Mouse (Mus musculus): Measurements from ENCODE around the gene D430042O09Rik.
"Not testable (repeated sequence)": the region's sequence is repeated elsewhere in the genome, so short reads cannot be mapped to it uniquely, and the experiment has no call there.

D430042O09Rik gene

DNA sequence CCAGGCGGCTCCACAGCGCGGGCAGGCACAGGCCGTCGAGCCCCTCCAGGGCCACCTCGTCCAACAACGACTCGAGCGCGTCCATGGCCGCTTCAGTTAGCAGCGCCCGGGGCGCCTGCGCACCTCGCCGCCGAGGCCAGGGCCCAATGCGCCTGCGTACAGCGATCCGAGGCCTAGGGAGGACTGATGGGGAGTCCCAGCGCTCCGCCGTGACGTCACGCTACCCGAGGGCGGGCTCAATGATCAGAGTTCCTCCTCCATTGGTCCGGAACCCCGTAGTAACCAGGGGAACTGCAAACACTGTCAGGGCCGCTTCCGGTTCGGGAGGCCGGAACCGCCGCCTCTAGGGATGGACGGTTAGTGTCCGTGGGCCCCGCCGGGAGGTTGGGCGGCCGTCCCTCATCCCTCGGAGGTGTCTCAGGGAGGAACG, at the start of gene D430042O09Rik, which contains the start of gene Gtf3c1:
Gene D430042O09Rik (plus strand): TSS at position 296 of the 430 bp plus-strand sequence.
Gene Gtf3c1 (minus strand): TSS at position 188 of the 430 bp plus-strand sequence.
- in situ Hi-C loops (cut with MboI; ENCODE audit: low pct_unique_long_range_greater_than_20kb in 1 of 2, low sequenced_read_pairs in 2 of 2, unreplicated experiment in 1 of 2) = no loop called here

DNA sequence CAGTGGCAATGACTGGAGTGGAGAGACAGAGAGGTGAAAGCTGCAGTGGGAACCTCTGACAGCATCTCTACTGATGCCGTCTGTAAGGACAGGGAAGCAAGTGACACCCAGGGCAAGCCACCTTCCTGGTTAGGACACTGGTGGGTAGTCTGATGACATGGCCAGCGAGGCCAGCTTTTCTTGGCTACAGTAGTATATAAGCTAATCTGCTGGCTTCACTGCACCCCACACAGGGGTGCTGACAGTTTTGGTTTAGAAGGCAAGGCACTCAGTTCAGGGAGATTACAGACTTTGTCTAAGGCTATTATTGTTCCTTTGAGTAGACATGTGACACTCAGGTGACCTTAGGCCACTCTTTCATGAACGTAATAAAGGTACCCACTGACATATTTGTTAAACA, 44.0 kb upstream of the D430042O09Rik start:
- in situ Hi-C loops (cut with MboI; ENCODE audit: low pct_unique_long_range_greater_than_20kb in 1 of 2, low sequenced_read_pairs in 2 of 2, unreplicated experiment in 1 of 2) = no loop called here

DNA sequence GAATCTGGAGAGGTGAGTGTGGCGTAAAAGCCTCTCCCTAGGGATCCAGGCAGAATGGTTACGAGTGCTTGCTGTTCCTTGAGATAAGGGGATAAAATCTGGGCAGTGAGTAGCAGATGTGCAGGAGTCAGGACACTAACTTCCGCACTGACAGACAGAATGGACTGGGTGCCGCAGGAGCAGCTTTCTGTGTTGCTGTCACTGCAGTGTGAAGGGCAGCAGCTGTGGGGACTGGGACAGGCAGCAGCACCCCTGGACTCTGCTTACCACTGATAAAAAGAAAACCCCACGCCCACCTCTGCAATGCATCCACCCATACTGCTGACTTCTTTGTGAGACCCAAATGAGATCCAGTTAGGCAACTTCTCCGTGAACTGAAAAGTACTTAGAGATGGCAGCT, 36.8 kb upstream of the D430042O09Rik start:
- in situ Hi-C loops (cut with MboI; ENCODE audit: low pct_unique_long_range_greater_than_20kb in 1 of 2, low sequenced_read_pairs in 2 of 2, unreplicated experiment in 1 of 2) = no loop called here

DNA sequence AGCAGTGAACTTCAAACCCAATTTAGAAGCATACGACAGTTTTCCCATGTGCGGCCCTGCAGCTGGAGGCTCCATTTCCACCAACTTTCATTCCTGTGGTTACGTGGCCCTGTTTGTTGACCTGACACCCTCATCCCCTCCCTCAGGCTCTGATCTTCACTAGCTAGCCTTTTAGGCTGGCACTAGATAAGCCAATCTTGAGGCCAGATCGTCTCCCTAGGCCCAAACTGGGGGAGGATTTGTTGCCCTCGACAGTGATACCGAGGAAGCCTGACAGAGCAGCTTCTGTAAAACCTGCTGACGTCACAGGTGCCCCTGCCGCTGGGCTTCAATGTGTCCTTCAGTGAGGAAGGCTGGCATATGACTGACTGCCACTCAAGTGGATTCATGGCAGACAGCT, 36.3 kb upstream of the D430042O09Rik start:
- in situ Hi-C loops (cut with MboI; ENCODE audit: low pct_unique_long_range_greater_than_20kb in 1 of 2, low sequenced_read_pairs in 2 of 2, unreplicated experiment in 1 of 2) = no loop called here

DNA sequence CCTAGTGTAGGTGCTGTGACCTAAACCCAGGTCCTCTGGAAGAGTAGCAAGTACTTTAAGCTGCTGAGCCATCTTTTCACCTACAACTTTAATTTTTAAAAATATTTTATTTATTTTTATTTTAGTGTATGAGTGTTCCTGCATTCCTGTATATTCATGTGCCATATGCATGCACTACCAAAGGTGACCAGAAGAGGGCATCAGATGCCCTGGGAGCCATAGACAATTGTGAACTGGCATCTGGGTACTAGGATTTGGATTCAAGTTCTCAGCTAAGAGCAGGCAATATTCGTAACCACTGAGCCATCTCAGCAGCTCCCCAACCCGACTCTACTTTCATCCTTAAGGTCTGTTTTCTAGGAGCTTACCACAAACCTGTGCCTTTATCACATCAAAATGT, 32.8 kb upstream of the D430042O09Rik start:
- in situ Hi-C loops (cut with MboI; ENCODE audit: low pct_unique_long_range_greater_than_20kb in 1 of 2, low sequenced_read_pairs in 2 of 2, unreplicated experiment in 1 of 2) = no loop called here

DNA sequence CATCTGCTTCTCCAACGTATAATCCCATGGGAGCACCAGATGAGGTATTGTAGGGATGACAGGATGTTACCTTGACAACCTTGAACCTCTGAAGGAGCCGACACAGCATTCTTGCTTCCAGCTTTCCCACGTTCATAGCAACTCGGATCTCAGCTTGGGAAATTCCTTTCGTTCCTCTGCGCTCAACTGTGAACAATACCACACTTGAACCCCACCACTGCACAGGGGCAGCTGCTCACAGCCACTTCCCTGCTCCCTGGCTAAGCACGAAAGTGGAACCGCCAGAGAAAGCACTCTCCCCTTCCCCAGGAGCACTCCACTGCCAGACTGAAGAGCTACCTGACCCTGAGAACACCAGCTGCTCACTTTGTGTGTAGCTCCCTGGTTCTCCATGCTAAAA, 28.9 kb upstream of the D430042O09Rik start:
- in situ Hi-C loops (cut with MboI; ENCODE audit: low pct_unique_long_range_greater_than_20kb in 1 of 2, low sequenced_read_pairs in 2 of 2, unreplicated experiment in 1 of 2) = no loop called here

DNA sequence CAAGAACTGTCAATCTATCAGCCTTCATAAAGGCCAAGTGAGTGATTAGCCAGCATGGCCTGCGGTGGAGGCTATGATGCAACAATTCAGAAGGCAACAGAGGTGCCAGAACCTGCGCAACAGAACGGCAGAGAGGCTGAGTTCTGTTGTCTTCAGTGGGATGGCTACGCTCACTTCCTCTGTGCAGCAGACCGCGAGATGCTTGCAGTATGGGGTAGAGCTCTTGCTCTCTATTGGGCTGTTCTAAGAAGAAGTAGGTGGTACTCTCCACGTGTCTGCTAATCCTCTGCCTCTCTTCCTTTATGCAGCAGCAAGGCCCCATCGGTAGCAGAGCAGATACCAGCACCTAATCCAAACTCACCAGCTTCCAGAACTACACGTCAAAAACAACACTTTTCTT, 27.8 kb upstream of the D430042O09Rik start:
- in situ Hi-C loops (cut with MboI; ENCODE audit: low pct_unique_long_range_greater_than_20kb in 1 of 2, low sequenced_read_pairs in 2 of 2, unreplicated experiment in 1 of 2) = no loop called here

DNA sequence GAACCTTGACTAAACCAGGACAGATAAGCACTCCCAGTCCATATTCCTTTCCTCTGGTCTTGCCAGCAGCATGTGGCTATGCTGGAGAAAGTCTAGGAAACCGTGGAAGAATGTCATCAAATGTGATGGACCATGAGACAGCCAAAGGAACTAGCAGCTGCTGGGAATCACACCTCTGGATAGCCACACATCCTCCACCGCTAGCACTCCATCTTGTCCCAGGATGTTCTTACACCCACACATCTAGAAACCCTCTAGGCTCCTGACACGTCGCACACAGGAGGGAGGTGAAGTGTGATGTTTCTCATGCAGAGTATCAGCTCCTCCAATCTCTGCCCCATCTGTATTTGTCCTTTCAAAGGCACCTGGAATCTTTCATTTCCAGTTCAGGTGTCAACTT, 17.2 kb upstream of the D430042O09Rik start:
- in situ Hi-C loops (cut with MboI; ENCODE audit: low pct_unique_long_range_greater_than_20kb in 1 of 2, low sequenced_read_pairs in 2 of 2, unreplicated experiment in 1 of 2) = no loop called here

DNA sequence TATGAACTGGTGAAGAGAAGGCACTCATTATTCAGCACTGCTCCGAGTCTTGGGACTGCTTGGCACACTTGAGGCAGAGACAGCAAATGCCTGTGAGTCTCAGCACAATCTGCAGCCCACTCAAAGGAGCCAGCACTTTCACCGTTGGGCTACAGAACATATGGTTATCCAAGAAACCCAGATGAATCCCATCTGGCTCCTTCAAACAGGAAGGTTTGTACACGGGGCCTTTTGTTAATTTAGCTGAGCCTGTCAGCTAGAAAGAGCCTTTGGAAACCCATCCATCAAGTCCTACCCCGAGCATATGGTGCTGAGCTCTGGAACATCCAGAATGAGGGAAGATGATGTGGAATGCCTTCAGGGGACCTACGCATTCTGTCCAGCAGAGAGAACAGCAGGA, 13.6 kb upstream of the D430042O09Rik start:
- in situ Hi-C loops (cut with MboI; ENCODE audit: low pct_unique_long_range_greater_than_20kb in 1 of 2, low sequenced_read_pairs in 2 of 2, unreplicated experiment in 1 of 2) = no loop called here

DNA sequence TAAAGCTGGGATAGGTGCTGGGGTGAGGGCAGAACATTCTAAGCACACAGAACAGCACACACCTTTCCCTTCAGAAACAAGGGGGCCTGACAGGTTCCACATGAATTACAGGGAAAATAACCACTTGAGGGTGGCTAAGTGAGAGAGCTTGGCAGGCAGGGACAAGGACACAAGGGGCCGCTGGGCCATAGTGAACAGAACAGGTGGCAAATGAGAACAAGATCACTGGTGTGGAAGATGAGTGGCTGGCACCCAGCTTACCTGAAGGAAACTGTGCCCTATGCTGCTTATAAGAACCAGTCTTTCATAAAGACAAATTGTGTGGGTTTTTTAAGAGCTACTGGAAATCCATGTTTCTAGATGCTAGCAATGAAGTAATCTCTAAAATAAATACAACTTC, 4.9 kb upstream of the D430042O09Rik start:
- in situ Hi-C loops (cut with MboI; ENCODE audit: low pct_unique_long_range_greater_than_20kb in 1 of 2, low sequenced_read_pairs in 2 of 2, unreplicated experiment in 1 of 2) = no loop called here

DNA sequence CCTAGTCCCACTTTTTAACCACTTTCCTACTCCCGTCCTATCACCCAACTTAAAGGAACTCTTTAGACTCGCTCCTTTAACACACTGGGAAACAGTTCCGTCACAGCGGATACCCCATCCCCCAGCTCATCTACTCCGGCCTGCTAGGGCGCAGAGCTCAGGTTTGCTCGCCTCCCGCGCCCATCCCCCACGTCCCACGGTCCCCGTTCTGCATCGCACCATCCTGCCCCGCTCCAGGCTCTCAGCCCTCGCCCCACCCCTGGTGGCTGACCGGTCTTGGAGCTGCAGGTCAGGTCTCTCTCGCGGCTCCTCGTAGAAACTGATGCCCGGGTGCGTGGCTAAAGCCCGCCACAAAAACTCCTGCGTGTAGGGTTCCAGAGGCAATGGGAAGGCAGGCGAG, 502 bp upstream of the D430042O09Rik start:
- in situ Hi-C loops (cut with MboI; ENCODE audit: low pct_unique_long_range_greater_than_20kb in 1 of 2, low sequenced_read_pairs in 2 of 2, unreplicated experiment in 1 of 2) = no loop called here

DNA sequence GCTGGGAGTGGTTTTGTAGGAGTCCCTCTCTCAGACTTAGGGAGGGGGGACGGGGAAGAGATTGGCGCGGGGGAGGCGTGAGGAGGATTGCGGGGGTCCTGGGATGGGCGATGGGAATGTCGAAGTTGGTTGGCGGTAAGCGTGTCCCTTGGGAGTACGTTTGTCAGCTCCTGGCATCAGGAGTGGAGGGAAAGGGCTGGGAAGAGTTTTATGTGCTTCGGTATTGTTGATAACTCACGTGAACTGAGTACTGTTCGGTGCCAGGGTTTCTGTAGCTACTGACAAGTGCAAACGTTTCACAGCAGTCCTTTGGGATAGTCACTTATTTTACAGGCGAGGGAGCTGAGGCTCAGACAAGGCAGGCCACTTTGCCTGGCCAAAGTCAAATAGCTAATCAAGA, 412 bp downstream of the D430042O09Rik start:
- in situ Hi-C loops (cut with MboI; ENCODE audit: low pct_unique_long_range_greater_than_20kb in 1 of 2, low sequenced_read_pairs in 2 of 2, unreplicated experiment in 1 of 2) = no loop called here

DNA sequence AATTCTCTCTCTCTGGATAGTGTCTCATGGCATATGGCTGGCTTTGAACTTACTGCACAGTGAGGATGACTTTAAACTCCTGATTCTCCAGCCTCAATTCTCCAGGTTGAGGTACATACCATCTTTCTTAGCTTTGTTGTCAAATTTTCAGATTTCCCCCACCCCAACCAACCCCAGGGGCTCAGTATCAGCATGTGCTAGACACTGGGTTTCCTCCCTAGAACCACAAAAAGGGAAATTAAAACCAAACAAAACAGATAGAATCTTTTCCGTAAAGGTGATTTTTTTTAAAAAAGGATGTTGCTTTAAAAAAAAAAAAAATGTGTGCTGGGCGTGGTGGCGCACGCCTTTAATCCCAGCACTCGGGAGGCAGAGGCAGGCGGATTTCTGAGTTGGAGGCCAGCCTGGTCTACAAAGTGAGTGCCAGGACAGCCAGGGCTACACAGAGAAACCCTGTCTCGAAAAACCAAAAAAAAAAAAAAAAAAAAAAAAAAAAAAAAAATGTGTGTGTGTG, 5.9 kb downstream of the D430042O09Rik start:
- in situ Hi-C loops (cut with MboI; ENCODE audit: low pct_unique_long_range_greater_than_20kb in 1 of 2, low sequenced_read_pairs in 2 of 2, unreplicated experiment in 1 of 2) = not testable (repeated sequence)

DNA sequence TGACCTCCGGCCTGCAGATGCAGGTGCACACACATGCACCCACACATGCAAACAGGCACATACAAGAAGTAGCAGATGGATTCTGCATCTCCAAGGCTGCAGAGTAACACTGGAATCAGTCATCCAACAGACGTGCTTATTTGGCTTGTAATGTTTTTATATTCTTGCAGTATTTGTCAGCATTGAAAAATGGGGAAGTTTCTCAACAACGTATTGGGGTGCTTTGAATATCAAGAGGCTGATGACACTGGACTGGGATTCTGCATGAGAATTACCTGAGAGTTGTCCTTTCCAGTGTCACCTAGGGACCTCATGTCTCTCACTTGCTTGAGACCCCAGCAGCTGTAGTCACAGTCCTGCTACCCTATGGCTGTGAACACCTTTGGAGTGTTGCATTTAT, 7.1 kb downstream of the D430042O09Rik start:
- in situ Hi-C loops (cut with MboI; ENCODE audit: low pct_unique_long_range_greater_than_20kb in 1 of 2, low sequenced_read_pairs in 2 of 2, unreplicated experiment in 1 of 2) = no loop called here

DNA sequence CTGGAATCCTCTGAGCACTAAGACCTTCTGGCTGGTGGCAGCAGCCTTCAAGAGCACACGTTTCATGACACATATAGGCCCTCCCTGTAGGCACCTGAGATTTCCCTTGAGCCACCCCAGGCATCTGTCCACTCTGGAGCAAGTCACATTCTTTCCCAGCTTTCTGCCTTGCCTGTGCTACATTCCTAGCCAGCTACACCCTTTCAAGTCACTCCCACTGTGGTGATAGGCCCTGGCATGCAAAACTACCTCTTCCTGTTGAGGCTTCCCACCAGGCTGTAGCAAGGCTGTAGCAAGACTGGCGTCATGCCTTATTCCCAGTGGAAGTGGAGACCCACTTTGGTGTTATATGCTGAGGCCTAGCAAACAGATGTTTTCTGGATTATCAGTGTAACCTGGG, 9.0 kb downstream of the D430042O09Rik start:
- in situ Hi-C loops (cut with MboI; ENCODE audit: low pct_unique_long_range_greater_than_20kb in 1 of 2, low sequenced_read_pairs in 2 of 2, unreplicated experiment in 1 of 2) = no loop called here

DNA sequence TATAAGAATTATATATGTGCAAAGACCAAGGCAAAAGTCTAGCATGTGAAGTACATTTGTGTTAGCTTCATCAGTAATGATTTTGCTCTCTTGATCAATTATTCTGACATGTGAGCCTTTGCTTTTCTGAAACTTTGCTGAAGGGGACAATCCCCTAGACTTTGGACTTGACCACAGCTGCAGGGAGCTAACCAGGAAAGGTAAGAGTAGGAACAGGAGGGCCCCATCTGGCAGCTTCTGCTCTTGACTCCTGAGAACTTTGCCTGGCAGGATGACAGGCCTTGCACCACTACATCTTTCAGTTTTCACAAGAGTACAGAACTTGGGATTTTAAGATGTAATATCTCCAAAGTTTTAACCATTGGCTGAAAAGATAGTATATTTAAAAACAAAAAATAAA, 9.9 kb downstream of the D430042O09Rik start:
- in situ Hi-C loops (cut with MboI; ENCODE audit: low pct_unique_long_range_greater_than_20kb in 1 of 2, low sequenced_read_pairs in 2 of 2, unreplicated experiment in 1 of 2) = no loop called here

DNA sequence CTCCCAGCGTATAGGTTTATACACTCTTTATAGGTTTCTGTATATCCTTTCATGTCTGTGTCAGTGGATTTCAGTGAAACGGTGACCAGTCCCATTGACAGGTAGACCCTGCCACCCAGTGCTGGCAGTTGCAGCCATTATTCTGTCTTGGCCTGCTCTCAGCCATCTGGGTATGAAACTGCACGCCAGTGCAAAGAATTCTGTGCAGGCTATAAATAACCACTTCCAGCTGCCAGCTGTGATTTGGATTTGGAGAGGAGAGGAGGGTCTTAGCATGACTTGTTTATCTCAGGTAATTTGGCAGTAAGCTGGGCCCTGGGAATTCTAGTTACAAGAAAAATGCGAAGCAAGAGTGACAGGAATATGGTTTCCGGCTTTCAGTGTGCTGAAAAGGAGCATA, 12.7 kb downstream of the D430042O09Rik start:
- in situ Hi-C loops (cut with MboI; ENCODE audit: low pct_unique_long_range_greater_than_20kb in 1 of 2, low sequenced_read_pairs in 2 of 2, unreplicated experiment in 1 of 2) = no loop called here

DNA sequence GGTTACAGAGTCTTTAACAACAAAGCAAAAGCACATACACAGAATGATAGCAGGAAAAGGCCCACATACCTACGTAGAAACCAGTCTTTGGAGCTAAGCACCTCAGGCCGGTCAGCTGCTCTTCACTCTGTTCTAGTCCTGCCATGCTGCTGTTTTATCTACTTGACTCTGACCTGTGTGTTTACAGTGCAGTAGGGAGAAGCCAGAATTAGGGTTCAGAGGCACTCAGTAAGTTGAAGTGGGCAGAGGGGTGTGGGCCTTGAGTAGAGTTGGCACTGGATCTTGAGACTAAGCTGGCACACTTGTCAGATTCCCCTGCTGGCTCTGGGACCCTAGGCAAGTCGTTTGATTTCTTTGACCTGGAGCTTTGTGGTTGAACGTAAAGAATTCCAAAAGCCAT, 13.3 kb downstream of the D430042O09Rik start:
- in situ Hi-C loops (cut with MboI; ENCODE audit: low pct_unique_long_range_greater_than_20kb in 1 of 2, low sequenced_read_pairs in 2 of 2, unreplicated experiment in 1 of 2) = no loop called here

DNA sequence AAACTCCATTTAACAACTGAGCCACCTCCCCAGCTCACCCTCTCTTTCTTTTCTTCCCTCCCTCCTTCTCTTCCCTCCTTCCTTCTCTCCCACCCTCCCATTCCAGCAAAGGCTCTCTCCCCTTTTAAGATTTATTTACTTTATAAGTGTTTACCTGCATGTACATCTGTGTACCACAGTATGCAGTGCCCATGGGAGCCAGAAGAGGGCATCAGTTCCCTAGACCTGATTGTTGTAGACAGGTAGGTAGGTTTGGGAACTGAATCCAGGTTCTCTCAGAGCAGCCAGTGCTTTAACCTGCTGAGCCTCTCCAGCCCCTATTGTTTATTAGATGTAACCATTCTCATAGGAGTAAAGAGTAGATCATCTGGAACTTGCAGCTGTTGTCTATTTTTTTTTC, 14.4 kb downstream of the D430042O09Rik start:
- in situ Hi-C loops (cut with MboI; ENCODE audit: low pct_unique_long_range_greater_than_20kb in 1 of 2, low sequenced_read_pairs in 2 of 2, unreplicated experiment in 1 of 2) = no loop called here

DNA sequence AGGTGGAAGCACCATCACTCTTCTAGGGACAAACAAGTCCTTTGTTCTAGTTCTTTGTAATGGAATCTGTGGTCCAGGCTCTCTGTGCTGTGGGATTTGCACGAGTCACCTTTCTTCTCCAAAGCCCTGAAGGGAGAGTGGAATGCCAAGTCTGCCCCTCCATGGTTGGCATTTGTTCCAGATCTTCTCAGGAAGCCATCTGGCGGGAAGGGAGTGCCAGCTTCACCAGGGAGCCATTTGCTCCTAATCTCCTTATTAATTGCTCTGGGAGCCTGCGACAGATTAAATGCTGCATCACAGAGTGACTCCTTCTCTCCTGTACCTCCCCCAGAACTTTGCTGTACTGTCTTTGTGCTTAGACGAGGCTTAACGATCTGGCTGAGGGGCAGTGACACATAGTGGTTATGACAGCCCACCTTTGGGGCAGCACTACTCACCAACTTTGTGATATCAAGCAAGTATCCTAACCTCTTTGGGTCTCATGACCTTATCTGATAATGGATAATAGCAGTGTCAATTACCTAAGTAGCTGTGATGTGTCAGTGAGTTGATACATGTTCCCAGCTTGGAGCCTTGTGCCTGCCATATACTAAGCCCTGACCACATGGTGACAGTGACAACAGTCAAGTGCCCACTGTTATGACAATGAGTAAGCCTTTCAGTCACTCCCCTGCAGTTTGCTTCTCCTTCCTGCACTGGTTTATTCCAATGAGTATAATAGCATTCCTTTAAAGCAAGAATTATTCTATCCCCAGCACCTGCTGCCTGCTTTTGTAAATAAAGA, 15.7 kb downstream of the D430042O09Rik start:
- in situ Hi-C loops (cut with MboI; ENCODE audit: low pct_unique_long_range_greater_than_20kb in 1 of 2, low sequenced_read_pairs in 2 of 2, unreplicated experiment in 1 of 2) = no loop called here
